Mouse (Mus musculus) intestine, postnatal 0 days (tissue): ENCODE measurements at regions not wholly inside any gene's neighbourhood (a gene's known extent, or its start where the extent isn't known, plus 50 kb on each side); places are given as distances from the start of the nearest gene placed in this dataset.

ENCODE experiments used
- ATAC-seq: fragments of 200-750 bp; cut with Nextera tagmentation; 2 replicates; pipeline ENCODE4 v1.8.0; 2017; ENCODE audit warnings: mild to moderate bottlenecking, moderate TSS enrichment, moderate library complexity
- H3K27ac ChIP-seq: fragments of 300-500 bp; sonication (generic); 2 replicates; pipeline ENCODE4 v1.5.1; 2014; ENCODE audit warnings: mild to moderate bottlenecking, low read depth, low read length, moderate library complexity
- H3K27me3 ChIP-seq: fragments of 300-500 bp; sonication (generic); replicated peaks from 2 replicates; pipeline ENCODE4 v1.6.1; 2014; ENCODE audit warnings: low read length, mixed read lengths; ENCODE audit not compliant: control insufficient read depth, insufficient read depth
- H3K36me3 ChIP-seq: fragments of 300-500 bp; sonication (generic); 2 replicates; pipeline ENCODE4 v1.6.1; 2014; ENCODE audit warnings: mild to moderate bottlenecking, moderate library complexity; ENCODE audit not compliant: control insufficient read depth, insufficient read depth
- H3K4me1 ChIP-seq: fragments of 300-500 bp; sonication (generic); replicated peaks from 2 replicates; pipeline ENCODE4 v1.6.1; 2014; ENCODE audit warnings: antibody characterized with exemption, low read length, mixed read lengths; ENCODE audit not compliant: control insufficient read depth, insufficient read depth
- H3K4me2 ChIP-seq: fragments of 300-500 bp; sonication (generic); replicated peaks from 2 replicates; pipeline ENCODE4 v1.6.1; 2014; ENCODE audit warnings: low read depth, mild to moderate bottlenecking, moderate library complexity
- H3K4me3 ChIP-seq: fragments of 300-500 bp; sonication (generic); 2 replicates; pipeline ENCODE4 v1.5.1; 2014; ENCODE audit warnings: low read depth, low read length
- H3K9ac ChIP-seq: fragments of 300-500 bp; sonication (generic); 2 replicates; pipeline ENCODE4 v1.6.1; 2014; ENCODE audit warnings: mild to moderate bottlenecking, low read depth, low read length
- H3K9me3 ChIP-seq: fragments of 300-500 bp; sonication (generic); 2 replicates; pipeline ENCODE4 v1.6.1; 2016; ENCODE audit warnings: mixed run types; ENCODE audit not compliant: control insufficient read depth
- CTCF ChIP-seq: sonication (generic); IDR thresholded peaks from 2 replicates; pipeline ENCODE4 v1.5.1; 2016; ENCODE audit warnings: low read depth, mild to moderate bottlenecking, control low read depth, antibody characterized with exemption, moderate library complexity
- WGBS: fragments of 180-500 bp; shearing (Covaris S2); extraction: QIAGEN DNeasy Blood & Tissue Kit; methylation state at CpG from one replicate; pipeline ENCODE4 v1.1.7; 2014; 5-methylcytosine and 5-hydroxymethylcytosine counted together

DNA sequence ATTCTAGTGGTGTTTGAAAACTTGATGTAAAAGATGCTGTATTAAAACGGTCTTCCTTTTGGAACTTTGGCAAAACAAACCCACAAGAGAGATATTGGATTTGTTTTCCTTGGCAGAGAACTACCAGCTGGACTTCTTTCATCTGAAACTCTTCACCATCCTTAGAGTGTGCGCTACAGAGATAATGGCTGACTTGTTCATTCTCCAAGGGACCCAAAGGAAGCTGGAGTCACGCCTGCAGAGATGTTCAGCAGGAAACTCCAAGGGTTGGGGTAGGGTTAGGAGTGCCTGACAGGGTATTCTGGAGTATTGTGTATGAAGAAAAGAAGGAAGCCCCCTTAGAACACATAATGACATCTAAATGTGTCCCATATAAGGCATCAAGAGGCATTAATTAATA, 1094.1 kb downstream of the A830018L16Rik start:
- 73% methylated on average over 3 of the region's 3 CpGs for WGBS
- Histone ChIP-seq H3K27ac (no peak overlapping the region), H3K9ac (no peak overlapping the region), H3K4me2 (no peak overlapping the region), H3K27me3 (no peaks in the 10 kb centered on the region), H3K9me3 (no peaks in the 10 kb centered on the region), H3K4me1 (no peaks in the 10 kb centered on the region), H3K36me3 (no peaks in the 10 kb centered on the region), H3K4me3 (no peak overlapping the region)
- no peak for TF ChIP-seq CTCF
- no peak for ATAC-seq

DNA sequence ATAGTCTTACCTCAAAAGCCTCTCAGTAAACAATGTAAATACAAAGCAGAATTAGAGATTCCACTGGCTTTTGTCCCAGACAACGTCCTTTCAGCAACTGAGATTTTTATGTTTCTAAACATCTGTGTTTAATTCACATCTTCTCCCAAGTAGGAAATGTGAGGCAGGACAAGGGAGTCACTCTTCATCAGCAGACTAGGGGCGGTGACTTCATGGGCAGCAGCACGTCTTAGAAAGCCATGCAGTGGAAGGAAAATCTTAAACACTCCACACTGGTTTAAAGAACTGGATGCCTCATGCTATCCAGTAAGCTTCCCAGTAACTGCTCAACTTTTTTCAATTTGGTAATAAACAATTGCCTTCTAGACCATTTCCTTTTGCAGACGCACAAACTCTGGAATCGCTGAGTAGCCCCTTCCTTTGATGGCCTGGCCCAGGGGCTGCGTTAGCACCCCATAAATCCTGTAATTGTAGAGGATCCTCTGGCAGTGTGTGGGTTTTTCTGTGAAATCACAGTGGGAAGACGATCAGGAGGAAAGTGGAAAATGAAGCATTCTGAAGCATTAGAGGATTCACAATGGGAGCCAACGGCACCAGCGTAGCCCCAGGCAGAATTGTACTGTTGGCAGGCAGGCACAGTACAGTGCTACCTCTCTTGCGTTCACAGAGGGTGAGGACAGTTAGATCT, 1096.4 kb downstream of the A830018L16Rik start:
- Histone ChIP-seq H3K27ac (no peak overlapping the region), H3K9ac (no peak overlapping the region), H3K36me3 (no peaks in the 10 kb centered on the region), H3K9me3 (no peaks in the 10 kb centered on the region), H3K27me3 (no peaks in the 10 kb centered on the region), H3K4me3 (no peak overlapping the region), H3K4me2 (no peak overlapping the region), H3K4me1 (no peaks in the 10 kb centered on the region)
- 65% methylated on average over 10 of the region's 10 CpGs for WGBS
- no peak for TF ChIP-seq CTCF
- ATAC-seq: no peak

DNA sequence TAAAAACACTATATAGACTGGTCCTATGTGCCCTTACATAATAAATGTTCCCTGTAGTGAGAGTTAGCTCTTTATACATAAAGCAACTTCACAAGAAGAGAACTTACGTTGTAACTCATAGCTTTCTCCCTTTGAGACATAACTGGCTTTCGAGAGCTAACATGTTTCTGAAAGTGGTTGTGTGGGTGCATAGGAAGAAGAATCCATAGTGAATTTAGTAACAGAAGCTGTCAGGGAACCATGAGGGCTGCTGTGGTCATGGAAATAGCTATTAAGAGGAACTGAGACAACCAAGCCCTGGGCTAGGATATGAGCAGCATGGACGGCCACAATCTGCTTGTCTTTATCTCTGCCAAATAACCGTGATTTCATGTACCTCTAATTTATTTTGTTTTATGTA, 1105.7 kb downstream of the A830018L16Rik start:
- no peaks in the 10 kb centered on the region for H3K36me3 ChIP-seq
- no peak for TF ChIP-seq CTCF
- no peak for ATAC-seq
- no peaks in the 10 kb centered on the region for H3K4me1 ChIP-seq
- H3K27me3 ChIP-seq: no peaks in the 10 kb centered on the region
- no peak overlapping the region for H3K4me3 ChIP-seq
- 80% methylated on average over 4 of the region's 4 CpGs for WGBS
- no peak overlapping the region for H3K27ac ChIP-seq
- H3K9ac ChIP-seq: no peak overlapping the region
- no peak overlapping the region for H3K4me2 ChIP-seq
- H3K9me3 ChIP-seq: no peaks in the 10 kb centered on the region

GRCm38 (mm10) chr1:12555859-12556258, 1142.0 kb downstream of the A830018L16Rik start:
- 91% methylated on average over 4 of the region's 4 CpGs for WGBS
- Histone ChIP-seq H3K9me3 (no peaks in the 10 kb centered on the region), H3K4me2 (no peak overlapping the region), H3K27ac (no peak overlapping the region), H3K36me3 (no peaks in the 10 kb centered on the region), H3K27me3 (no peaks in the 10 kb centered on the region), H3K9ac (no peak overlapping the region), H3K4me3 (no peak overlapping the region), H3K4me1 (no peaks in the 10 kb centered on the region)
- no peak for ATAC-seq
- no peak for TF ChIP-seq CTCF

DNA sequence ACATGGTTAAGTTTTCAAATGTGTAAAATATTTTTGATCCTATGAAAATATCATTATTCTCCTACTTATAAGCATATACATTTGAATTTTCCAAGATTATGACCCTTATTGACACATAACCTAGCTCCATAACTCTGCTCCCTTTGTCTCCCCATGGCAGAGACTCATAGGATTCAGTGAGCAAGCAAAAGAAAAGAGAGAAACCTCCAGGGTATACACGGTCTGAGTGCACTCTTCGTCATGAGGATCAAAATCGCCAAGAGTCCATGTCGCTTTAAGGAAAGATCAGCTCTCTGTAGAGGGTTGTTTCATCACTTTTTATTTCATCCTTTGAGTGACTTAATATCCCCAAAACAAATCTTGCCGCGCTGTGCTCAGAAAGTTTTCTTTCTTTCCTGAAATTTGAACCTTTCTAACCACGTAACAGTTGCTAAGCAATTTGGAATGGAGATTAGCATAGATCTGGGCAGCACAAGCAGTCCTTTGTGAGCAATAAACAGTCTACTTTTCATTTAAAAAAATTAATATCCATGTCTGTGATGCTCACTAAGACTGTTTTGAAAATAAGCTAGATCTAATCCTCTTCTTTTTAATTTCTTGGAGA, 1158.0 kb downstream of the A830018L16Rik start:
- Histone ChIP-seq H3K4me1 (no peaks in the 10 kb centered on the region), H3K4me2 (no peak overlapping the region), H3K9me3 (no peaks in the 10 kb centered on the region), H3K4me3 (no peak overlapping the region), H3K9ac (no peak overlapping the region), H3K27me3 (no peaks in the 10 kb centered on the region), H3K36me3 (no peaks in the 10 kb centered on the region), H3K27ac (no peak overlapping the region)
- WGBS: 79% methylated on average over 7 of the region's 7 CpGs
- ATAC-seq: no peak
- TF ChIP-seq CTCF: no peak

GRCm38 (mm10) chr1:12572770-12573169, 1158.9 kb downstream of the A830018L16Rik start:
- Histone ChIP-seq H3K9ac (no peak overlapping the region), H3K27me3 (no peaks in the 10 kb centered on the region), H3K4me3 (no peak overlapping the region), H3K36me3 (no peaks in the 10 kb centered on the region), H3K4me2 (no peak overlapping the region), H3K4me1 (no peaks in the 10 kb centered on the region), H3K9me3 (no peaks in the 10 kb centered on the region), H3K27ac (no peak overlapping the region)
- WGBS: 54% methylated on average over 4 of the region's 4 CpGs
- no peak for ATAC-seq
- TF ChIP-seq CTCF: no peak
